ENCODE assay signal across 19 mouse cellular contexts in the genomic region with DNA sequence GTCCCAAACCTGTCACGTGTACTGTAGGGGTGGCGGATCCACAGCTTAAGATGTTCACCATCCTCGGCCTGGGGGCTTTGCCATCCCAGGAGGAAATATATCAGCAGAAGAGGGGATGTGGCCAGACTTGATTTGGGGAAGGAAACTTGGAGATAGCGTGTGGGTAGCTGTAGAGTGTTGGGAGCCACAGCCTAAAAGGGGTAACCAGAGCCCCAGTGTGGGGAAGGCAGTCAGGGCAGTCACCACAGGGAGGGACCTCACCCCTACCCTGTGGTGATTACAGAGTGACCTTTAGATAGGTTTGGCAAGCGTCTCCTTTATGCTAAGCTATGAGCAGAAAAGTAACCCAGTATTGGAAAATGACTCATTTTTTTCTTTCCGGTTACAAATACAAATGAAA.
DNase-seq lines count a peak whose midpoint lies in the region; ATAC-seq lines count a peak whose summit lies in the region.
"Had no signal": no experiment of that assay in that cellular context is flagged by ENCODE, and none has a peak within 500 bp of the region (broad histone marks: within the 10 kb centered on the region; RNA-seq: fewer than 3 reads in every experiment).

No protein-coding gene starts in this region.

- H3K9me3 ChIP-seq in intestine, embryonic 16.5 days (ENCODE audit: control insufficient read depth, low read length): no peaks in the 10 kb centered on the region
- no peaks in the 10 kb centered on the region for H3K9me3 ChIP-seq in intestine, embryonic 15.5 days
- no peaks in the 10 kb centered on the region for H3K9me3 ChIP-seq in stomach, embryonic 16.5 days (replicated peaks; ENCODE audit: control insufficient read depth, low read length)
- H3K9me3 ChIP-seq: forebrain, embryonic 10.5 days; hindbrain, embryonic 13.5 days; limb, embryonic 12.5 days; midbrain, embryonic 10.5 days had no signal

- WGBS in intestine, embryonic 16.5 days: 79% methylated on average over 6 of the region's 6 CpGs
- WGBS in intestine, embryonic 15.5 days: 78% methylated on average over 6 of the region's 6 CpGs
- WGBS in stomach, embryonic 16.5 days: 81% methylated on average over 6 of the region's 6 CpGs

- H3K36me3 ChIP-seq in intestine, embryonic 16.5 days (ENCODE audit: control insufficient read depth, insufficient read depth, low read length): no peaks in the 10 kb centered on the region; the same call in none of the 2 replicates
- H3K36me3 ChIP-seq in intestine, embryonic 15.5 days: no peaks in the 10 kb centered on the region; the same call in 1 of the 2 replicates
- H3K36me3 ChIP-seq in stomach, embryonic 16.5 days (ENCODE audit: control insufficient read depth, insufficient read depth, low read length): no peaks in the 10 kb centered on the region; the same call in 1 of the 2 replicates
- H3K36me3 ChIP-seq: forebrain, embryonic 10.5 days; hindbrain, embryonic 13.5 days; limb, embryonic 12.5 days; midbrain, embryonic 10.5 days had no signal

- intact Hi-C loops in heart, postnatal 10 days (cut with DNase I): no loop called here

- no peak overlapping the region for H3K9ac ChIP-seq in intestine, embryonic 16.5 days (ENCODE audit: low read depth, low read length)
- no peak overlapping the region for H3K9ac ChIP-seq in intestine, embryonic 15.5 days
- H3K9ac ChIP-seq in stomach, embryonic 16.5 days (ENCODE audit: low read length): peak overlapping the region; percentile 18; the same call in 1 of the 2 replicates
- H3K9ac ChIP-seq: hindbrain, embryonic 13.5 days; limb, embryonic 12.5 days; liver, embryonic 14.5 days had no signal

- H3K27ac ChIP-seq in intestine, embryonic 16.5 days (ENCODE audit: low read length): peak overlapping the region; percentile 38; the same call in 1 of the 2 replicates
- H3K27ac ChIP-seq in intestine, embryonic 15.5 days: no peak overlapping the region
- peak overlapping the region; percentile 11; the same call in 1 of the 2 replicates for H3K27ac ChIP-seq in stomach, embryonic 16.5 days (ENCODE audit: low read length)
- H3K27ac ChIP-seq: forebrain, embryonic 10.5 days; hindbrain, embryonic 13.5 days; limb, embryonic 12.5 days; liver, embryonic 14.5 days; midbrain, embryonic 10.5 days had no signal

- DNase-seq in heart, adult 11 months: peak; percentile 86
- no peak for DNase-seq in heart, postnatal 10 days
- no peak for DNase-seq in frontal cortex, postnatal 10 days (ENCODE audit: low spot score in 2 of 2)
- DNase-seq in thymus, postnatal 25 days: no peak
- DNase-seq: cerebellum, adult 9-11 months; gastrocnemius, postnatal 10 days; kidney, adult 2 months; kidney, postnatal 14 days; lung, postnatal 10 days had no signal

- no peaks in the 10 kb centered on the region for H3K27me3 ChIP-seq in intestine, embryonic 16.5 days (replicated peaks; ENCODE audit: control insufficient read depth, insufficient read depth, low read length)
- H3K27me3 ChIP-seq in intestine, embryonic 15.5 days (replicated peaks): no peaks in the 10 kb centered on the region
- H3K27me3 ChIP-seq in stomach, embryonic 16.5 days (ENCODE audit: control insufficient read depth, insufficient read depth, low read length): no peaks in the 10 kb centered on the region
- H3K27me3 ChIP-seq: hindbrain, embryonic 13.5 days; limb, embryonic 12.5 days; Patski had no signal

- peaks cover 28% of the 10 kb centered on the region for H3K4me1 ChIP-seq in intestine, embryonic 16.5 days (ENCODE audit: control insufficient read depth, insufficient read depth, low read length)
- H3K4me1 ChIP-seq in intestine, embryonic 15.5 days (replicated peaks): peaks cover 31% of the 10 kb centered on the region
- peaks cover 21% of the 10 kb centered on the region for H3K4me1 ChIP-seq in stomach, embryonic 16.5 days (ENCODE audit: control insufficient read depth, insufficient read depth, low read length)
- H3K4me1 ChIP-seq: midbrain, embryonic 10.5 days had no signal

- no peak overlapping the region for H3K4me2 ChIP-seq in intestine, embryonic 16.5 days (ENCODE audit: low read depth, low read length)
- no peak overlapping the region for H3K4me2 ChIP-seq in intestine, embryonic 15.5 days (replicated peaks)
- H3K4me2 ChIP-seq in stomach, embryonic 16.5 days (ENCODE audit: low read depth, low read length): no peak overlapping the region
- H3K4me2 ChIP-seq: hindbrain, embryonic 13.5 days; limb, embryonic 12.5 days had no signal

- no peak overlapping the region for H3K4me3 ChIP-seq in intestine, embryonic 16.5 days (ENCODE audit: low read length)
- no peak overlapping the region for H3K4me3 ChIP-seq in intestine, embryonic 15.5 days (replicated peaks)
- H3K4me3 ChIP-seq in stomach, embryonic 16.5 days (replicated peaks; ENCODE audit: low read length): no peak overlapping the region
- H3K4me3 ChIP-seq: forebrain, embryonic 10.5 days; hindbrain, embryonic 13.5 days; limb, embryonic 12.5 days; midbrain, embryonic 10.5 days had no signal

- ATAC-seq in intestine, embryonic 16.5 days: peak; percentile 50; the same call in 1 of the 2 replicates
- ATAC-seq in intestine, embryonic 15.5 days: no peak
- peak; percentile 63; a peak in 3 of 4 replicates for ATAC-seq in hematopoietic stem cell, adult 5-6 weeks (replicated peaks in 1 of 2; ENCODE audit: insufficient read depth in 1 of 2, low FRiP score in 2 of 2, low TSS enrichment in 1 of 2, low read depth in 1 of 2, poor library complexity in 2 of 2, severe bottlenecking in 2 of 2)
- ATAC-seq in stomach, embryonic 16.5 days (ENCODE audit: insufficient read depth, low FRiP score): no peak
- ATAC-seq: Patski had no signal

Comparison
In these comparisons a context has a peak if more than half of its experiments do, and no peak if none do; other contexts are left out.
1. ATAC-seq: peak in intestine, embryonic 16.5 days (single experiment) and hematopoietic stem cell, adult 5-6 weeks (2 of 2); none in intestine, embryonic 15.5 days (single experiment) and stomach, embryonic 16.5 days (single experiment).